Mouse (Mus musculus): ENCODE measurements around the gene Bcas3. TPM values are rescaled to one million over a fixed set of nuclear protein-coding genes. Genes with fewer than 3 reads are reported as not detected.
A peak's percentile ranks its signal among the peaks of the same experiment; 100 is the strongest.

Bcas3 gene
- total RNA-seq, 2 experiments from 2014 or later = 33.5 to 40.0 TPM

DNA sequence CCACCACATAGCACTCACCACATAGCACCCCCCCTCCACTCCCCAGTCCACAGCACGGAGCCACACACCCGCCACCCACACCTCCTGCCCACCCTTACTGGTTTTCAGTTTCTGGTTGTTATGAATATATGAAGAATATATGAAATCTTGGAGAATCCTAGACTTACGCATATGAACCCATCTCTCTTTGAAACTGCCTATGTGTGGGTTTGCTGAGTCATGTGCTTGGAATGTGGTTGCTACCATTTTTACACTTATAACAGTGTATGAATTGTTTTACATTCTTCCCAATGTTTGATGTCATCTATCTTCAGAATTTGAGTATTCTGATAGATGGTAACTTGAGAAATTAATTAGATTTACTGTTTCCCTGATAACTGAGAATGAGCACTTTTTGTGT, 26.1 kb downstream of the Bcas3 start:
- DNase-seq = no peak

DNA sequence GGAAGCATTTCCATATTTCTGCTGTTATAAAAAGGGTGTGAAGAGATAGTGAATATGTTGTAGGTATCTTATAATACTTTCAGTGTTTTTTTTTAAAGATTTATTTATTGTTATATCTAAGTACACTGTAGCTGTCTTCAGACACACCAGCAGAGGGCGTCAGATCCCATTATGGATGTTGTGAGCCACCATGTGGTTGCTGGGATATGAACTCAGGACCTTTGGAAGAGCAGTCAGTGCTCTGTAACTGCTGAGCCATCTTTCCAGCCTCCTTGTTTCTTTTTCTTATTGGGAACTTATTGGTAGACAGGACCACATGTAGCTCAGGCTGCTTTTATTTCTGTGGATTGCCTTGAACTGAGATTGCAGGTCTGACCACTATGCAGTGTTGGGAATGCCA, 27.1 kb downstream of the Bcas3 start:
- DNase-seq = no peak

DNA sequence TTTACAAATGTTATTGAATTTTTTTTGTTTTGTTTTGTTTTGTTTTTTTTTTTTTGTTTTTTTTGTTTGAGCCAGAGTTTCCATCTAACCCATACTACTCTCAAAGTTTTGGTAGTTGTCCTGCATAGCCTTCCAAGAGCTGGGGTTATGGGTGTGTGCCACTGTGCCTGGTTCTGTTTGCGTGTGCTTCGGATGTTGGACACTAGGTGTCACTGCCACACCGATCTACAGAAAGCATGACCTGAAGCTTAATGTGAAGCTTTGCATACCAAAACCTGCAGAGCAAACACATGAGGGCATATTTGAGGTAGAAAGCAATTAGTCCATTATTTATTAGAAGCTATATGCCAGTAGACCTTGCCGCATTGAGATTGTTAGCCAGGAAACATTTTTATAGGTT, 29.1 kb downstream of the Bcas3 start:
- peak; percentile 79 for DNase-seq

DNA sequence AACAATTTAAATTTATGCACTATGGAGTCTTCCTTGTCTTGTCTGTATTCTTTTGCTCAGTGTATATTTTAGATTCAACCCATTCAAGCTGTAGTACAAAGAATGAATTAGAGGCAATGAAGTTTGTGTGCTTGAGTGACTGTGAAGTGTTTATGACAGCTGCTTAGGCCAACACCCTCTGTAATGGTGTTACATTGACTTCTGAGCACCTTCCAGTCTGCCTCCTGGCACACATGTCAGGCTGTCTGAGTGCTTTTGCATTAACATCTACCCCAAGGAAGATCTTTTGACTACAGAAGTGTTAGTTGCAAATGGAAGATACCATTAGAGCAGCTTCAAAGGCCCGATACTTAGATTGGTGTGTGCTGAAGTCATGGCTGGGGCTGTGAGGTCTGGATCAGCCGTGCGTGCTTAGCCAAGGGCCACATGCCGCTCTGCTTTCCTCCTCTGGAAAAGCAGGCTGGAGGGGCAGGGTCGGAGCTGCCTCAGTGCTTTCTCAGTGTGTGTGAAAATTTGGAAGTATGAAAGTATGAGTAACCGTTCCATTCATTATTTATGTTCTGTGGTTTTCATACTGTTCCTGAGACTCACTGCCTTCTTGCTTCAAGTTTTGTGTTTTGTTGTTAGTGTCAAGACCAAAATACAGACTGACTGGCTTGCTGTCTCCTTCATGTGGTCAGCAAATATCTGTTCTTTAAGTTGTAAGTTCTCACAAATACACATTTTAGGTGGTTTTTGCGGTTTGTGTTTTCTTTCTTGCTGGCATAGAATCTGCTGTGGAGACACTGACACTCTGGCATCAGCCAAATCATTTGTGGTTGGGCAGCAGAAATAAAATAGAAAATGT, 31.2 kb downstream of the Bcas3 start:
- DNase-seq = no peak

DNA sequence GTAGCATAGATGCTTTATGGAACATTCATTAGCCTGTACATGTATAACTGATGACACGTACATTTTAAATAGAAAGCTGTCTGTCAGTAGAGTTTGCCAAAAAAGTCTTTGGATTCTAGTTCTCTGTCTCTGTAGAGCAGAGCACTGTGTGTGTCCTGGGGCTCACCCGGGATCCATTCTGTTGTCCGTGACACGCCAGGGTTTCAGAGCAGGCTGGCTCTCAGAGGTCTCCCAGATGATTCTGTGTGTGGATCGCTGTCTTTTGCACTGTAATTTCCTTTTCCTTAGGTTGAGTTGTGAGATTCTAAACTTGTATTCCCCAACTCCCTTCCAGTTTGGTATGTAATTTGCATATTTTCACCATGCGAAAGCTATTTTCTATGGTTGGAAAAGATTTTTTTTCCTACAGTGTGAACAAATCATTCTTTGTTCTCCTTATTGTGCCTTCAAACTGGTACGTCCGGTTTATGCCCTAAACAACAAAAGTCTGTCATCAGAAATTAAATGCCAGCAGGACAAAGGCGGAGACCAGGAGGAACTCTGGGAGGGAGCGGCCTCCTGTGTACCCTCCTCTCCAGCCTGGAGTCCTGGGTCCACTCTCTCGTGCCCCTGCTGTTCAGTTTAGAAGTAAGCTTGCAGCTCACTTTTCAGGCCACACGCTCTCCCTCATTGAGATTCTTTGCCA, 39.4 kb downstream of the Bcas3 start:
- DNase-seq = no peak

DNA sequence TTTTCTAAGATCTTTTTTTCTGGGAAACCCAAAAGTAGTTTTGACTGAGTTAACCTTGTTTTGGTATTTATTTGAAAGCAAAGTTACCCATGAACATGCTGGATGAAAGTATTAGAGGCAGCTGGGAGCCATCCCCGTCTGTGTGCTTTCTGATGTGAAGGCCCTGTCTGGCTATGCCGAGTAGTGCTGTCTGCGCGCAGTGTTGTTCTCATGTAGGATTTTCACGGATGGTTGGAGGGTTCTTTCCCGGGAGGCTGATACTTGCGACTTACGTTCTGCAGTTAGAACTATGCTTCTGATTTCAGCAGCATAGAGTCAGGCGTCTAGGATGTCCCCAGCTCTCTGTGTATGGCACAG, 39.9 kb downstream of the Bcas3 start:
- no peak for DNase-seq

DNA sequence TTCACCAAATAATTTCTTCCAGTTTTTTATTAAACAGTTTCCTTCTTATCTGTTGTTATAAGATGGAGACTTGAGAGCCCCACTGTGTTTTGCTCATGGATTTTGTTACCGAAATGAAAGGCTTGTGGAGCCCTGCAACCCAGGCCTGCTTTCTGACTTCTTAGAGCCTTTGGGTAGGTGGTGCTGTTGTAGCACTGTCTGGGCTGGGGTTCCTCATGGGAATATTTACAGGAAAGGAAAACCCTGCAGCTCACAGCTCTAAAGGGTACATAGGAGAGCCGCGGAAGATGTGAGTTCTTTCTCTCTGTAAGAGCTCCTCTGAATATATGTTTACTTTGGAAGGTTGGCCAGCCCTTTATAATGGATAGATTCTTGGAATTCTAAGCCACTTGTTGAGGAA, 41.0 kb downstream of the Bcas3 start:
- no peak for DNase-seq

DNA sequence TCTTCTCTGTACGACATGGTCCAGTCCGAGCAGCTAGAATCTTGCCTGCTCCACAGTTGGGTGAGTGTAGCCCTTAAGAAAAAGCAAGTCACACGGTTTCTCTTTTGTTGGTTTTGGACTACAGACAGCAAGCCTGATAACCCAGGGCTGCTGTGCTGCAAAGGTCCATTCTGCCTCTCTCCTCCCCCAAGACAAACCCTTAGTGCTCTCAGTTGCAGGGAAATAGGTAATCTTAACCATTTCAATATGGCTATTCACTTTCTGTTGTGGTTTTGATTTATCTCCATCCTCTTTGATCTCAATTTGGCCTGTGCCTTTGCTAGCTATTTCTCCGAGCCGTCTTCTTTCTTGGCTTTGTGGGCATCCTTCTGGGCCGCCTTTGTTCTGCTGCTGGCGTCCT, 42.4 kb downstream of the Bcas3 start:
- no peak for DNase-seq

DNA sequence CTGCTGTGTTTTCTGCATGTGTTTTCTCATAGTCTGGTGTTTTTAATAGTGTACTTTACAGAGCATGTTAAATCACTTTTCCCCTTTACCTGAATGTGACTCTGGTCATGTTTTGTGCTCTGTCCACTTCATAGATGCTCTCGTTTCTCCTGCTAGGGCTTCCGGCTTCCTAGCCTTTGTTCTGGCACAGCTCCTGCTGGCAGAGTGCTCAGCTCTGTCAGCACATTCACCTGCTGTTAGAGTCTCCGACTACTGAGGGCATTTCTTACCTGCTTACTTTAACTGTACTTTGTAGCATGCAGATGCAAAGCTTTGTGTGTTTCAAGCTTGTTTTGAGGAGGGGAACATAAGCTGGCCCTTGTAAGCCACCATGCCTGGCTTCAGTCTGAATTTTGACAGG, 53.6 kb downstream of the Bcas3 start:
- DNase-seq = no peak

DNA sequence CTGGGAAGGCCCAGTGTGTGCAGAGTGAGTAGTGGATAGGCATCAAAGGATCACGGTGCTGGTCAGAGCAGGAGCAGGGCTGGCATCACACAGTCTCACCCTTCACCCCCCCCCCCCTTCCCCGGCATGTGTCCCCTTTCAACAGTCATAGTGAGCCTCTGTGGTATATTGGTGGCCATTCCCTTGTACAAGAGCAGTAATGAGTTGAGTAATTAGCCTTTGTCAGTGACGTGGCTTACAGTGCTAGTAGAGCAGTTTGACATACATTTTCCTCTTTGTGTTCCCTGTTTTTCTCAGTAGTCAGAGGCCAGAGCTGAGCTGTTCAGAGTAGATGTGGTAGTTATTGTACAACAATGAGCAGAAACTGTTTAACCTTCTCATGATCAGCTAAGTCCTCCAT, 54.7 kb downstream of the Bcas3 start:
- DNase-seq = no peak

DNA sequence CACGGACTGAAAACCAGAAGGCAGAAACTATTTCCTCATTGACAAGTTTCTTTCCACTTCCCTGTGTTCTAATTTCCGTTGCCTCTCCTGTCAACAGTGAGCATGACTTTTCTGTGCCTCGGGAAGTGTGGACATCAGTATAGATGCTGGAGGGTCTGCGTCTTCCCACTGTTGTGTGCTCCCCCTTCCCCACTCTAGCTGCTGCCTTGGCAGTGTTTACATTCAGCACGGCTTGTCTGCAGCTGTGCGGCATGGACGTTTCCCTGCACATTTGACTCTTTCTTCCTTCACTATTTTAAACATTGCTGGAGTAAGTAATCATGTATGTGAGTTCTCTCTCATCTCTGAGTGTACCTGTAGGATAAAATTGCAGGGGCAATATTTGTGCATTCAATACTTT, 59.4 kb downstream of the Bcas3 start:
- DNase-seq = no peak

DNA sequence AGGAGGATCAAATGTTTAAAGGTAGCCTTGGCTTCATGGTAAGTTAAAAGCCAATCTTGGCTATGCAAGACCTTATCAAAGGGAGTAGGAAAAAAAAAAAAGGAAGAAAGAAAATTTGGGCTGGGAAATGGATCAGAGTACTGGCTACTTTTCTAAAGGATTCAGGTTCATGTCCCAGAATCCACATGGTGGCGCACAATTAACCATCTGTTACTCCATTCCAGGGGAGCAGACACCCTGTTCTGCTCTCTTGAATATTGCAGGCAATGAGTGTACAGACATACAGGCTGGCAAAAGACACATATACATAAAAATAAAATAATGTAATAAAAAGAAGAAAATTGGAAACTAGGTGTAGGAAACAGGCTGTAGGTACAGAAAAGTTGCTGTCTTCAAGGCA, 61.5 kb downstream of the Bcas3 start:
- DNase-seq = no peak

DNA sequence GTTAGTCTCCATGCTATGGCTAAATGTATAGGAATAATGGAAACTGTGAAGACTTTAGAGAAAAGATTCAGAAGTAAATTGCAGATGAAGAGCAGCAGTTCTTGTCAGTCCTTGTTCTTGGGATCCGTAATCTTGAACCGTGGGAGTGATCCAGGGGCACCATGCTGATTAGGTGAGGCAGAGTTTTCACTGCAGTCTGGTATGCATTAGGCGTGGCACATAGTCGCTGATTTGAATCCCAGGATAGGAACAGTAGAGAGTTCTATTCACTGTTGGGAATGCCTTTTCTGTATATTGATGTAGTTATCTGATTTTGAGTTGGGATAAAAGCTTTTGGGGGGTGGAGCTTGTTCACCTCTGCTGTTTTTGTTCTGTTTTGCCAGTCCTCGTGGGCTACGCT, 74.4 kb downstream of the Bcas3 start:
- no peak for DNase-seq

DNA sequence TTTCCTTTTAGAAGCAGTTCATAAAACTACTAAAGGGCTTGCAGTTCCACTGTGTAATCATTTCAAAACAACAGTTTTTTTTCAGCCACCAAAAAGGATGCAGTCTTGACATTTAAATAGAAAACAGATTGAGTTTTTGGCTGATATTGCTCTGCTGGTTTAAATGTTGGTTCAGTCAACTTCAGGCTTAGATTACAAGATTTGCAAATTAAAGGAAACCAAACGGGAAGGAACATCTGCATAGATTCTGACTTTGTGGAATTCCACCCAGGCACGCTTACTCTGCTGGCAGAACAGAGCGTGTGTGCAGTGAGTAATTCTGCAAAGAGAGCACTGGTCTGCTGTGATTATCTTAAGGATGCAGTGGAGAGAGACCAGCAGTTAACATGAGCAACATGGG, 75.3 kb downstream of the Bcas3 start:
- DNase-seq = no peak

DNA sequence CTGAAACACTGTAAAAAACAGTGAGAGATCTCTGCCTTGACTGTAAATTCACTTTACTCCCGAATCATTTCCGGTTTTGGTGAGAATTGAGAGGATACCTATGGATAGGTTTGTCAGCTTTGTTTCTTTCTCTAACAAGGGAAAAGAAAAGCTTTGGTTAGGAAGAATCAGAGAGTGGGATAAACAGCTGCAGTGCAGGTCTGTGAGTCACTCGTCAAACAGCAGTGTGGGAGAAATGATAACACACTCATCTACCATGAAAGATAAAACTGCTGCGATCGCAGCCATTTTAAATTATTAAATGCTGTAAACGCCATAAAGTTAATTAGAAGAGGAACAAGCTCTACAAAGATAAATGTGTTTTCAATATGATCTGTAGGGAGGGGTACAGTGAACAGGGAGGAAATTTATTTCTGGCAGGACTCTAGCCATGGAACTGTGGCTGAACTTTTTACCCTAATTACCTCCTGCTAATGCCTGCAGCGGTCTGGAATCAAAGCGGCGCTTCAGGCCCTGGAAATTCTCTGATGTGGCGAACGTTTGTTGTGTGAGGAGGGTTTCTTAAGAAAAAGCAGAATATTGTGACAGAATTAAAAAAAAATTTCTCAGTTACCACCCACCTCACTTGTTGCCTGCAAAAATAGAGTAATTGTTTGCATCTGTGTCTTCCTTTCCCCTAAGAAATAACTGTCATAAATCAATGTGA, 77.9 kb downstream of the Bcas3 start:
- DNase-seq = peak; percentile 3

DNA sequence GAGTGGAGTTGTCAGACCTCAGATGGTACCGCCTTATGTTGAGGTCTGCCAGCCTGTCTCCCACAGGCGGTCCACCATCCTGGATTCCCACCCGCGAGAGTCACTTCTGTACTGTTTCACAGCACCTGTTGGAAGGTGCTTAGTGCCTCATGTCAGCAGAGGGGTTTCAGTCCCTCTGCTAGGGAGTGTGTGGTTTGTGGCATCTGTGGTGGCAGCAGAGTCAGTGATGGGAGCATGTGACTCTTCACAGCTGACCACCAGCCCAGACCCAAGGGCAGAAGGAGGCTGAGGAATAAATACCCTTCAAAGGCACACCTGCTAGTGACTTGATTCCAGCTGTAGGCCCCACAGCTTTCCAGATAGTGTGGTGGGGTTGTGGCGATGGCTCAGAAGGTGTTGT, 94.4 kb downstream of the Bcas3 start:
- DNase-seq = no peak

DNA sequence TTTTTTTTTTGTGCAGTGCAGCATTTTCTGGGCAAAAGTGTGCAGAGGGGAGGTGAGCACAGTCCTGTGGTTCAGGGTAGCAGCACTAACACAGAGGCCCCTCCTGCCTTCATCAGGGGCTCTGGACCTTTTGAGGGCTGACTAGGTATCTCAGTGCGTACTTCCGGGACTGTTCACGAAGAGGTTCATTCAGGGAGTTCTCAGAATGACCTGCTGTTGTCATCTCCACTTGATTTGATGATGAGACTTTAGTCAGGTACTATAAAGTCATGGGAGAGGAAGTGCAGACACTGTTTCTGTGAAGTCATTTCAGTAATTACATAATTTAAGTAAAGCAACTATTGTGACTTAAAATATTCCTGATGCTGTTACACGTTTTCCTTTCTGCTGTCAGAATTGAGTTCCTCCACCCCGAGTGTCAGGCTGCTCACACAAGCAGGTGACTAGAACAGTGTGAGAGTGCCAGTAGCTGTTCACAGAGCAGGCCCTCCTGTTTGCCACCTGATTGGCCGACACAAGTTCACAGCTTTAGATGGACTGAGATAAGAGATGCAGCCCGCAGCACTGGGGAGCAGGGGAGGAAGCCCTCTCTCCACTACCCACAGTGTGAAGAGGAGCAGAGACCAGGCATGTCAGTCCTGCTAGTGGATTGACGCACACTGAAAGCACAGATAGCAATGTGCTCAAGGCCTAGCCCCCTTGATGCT, 100.8 kb downstream of the Bcas3 start:
- DNase-seq = no peak

DNA sequence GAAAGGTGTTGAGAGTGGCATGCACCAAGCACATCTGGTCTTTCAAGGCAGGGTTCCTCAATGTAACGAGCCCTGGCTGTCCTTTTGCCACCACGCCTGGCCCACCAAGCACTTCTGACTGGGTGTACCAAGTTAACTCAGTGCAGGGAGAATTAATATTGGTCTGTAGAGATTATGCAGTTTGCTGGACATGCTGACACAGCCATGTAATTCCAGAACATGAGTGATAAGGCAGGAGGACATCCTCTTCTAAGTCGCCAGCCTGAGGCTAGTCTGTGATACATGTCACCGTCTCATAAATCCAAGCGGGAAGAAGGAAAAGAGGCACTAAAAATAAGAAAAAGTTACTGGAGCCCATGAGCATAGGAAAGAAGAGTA, 101.3 kb downstream of the Bcas3 start:
- DNase-seq = no peak

DNA sequence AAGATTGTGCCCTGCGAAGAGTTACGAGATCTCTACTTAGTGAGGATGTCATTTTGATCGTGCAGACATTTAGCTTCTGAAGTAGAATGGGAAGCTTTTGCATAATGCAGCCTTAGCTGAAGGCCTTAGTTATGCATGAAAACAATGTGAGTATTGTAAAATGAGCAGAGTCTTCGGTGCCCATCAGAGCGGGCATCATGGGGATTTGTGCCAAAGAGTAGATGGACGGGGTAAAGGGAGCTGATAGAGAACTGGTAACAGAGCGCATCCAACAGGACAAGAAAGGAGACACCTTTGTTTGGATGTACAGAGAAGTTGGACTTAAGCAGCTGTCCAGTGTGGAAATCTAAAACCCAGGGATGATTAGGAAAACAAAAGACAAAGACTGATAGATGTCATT, 108.6 kb downstream of the Bcas3 start:
- DNase-seq = no peak

DNA sequence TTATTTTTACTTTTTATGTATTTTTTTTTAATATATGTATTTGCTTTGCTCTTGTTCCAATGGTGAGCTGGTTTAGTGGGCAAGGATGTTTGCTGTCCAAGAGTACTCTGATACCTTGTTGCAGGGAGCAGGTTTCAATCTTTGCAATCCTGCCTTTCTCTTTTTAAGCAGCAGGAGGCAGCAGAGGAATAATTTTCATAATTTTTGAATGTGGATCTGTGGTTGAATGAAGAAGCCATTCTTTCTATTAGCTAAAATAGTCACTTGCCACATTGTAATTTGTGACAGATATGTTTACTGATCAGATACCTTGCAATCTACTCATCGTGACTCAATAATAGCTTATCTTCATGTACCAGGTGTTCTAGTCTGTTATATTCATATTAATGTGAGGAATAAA, 116.6 kb downstream of the Bcas3 start:
- peak; percentile 68 for DNase-seq

DNA sequence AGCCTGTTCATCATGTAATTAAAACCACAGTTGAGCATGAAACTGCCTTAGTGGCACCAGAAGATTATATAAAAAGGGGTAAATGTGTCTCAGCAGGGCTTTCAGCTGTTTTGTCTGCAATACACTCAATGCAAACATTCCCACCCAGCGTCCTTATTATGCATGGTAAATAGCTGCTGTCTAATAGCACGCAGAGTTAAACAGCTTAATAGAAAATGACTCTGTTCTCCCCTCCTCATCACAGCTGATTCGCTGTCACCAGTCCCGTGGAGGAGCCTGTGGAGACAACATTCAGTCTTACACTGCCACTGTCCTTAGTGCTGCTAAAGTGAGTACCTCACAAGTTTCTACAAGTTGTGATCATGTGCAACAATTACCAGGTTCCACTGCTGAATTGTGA, 117.5 kb downstream of the Bcas3 start:
- no peak for DNase-seq

DNA sequence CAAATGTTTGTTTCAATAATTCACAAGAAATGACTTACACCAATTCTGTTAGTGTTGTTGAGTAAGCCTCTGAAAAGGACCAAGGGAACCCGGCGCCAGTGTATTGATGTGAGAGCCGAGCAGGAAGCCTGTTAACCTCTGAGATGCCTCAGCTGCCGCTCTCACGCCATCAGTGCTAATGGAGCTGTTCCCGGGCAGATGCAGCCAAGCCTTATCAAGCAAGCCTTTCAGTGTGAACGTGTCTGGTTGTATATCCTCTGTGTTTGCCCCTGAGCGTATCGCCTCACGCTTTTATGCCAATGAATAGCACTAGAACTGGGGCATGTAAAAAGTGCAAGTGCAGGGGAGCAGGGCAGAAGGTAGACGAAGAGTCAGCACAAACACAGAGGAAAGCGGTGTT, 121.4 kb downstream of the Bcas3 start:
- no peak for DNase-seq
